Mouse (Mus musculus) embryonic fibroblast, embryonic 13.5 days (primary cell): ENCODE measurements at regions not wholly inside any gene's neighbourhood (a gene's known extent, or its start where the extent isn't known, plus 50 kb on each side); places are given as distances from the start of the nearest gene placed in this dataset.

ENCODE experiments used
- H3K27ac ChIP-seq: 2 replicates; pipeline ENCODE4 v1.5.1; 2012; ENCODE audit warnings: low read length, control low read depth, inconsistent platforms; ENCODE audit not compliant: insufficient read depth
- H3K4me1 ChIP-seq: 2 replicates; pipeline ENCODE4 v1.6.1; 2011; ENCODE audit warnings: low read length; ENCODE audit not compliant: control insufficient read depth, insufficient read depth
- H3K4me3 ChIP-seq: 2 replicates; pipeline ENCODE4 v1.5.1; 2011; ENCODE audit warnings: mild to moderate bottlenecking, control low read depth, low read length; ENCODE audit not compliant: insufficient read depth
- CTCF ChIP-seq: IDR thresholded peaks from 2 replicates; pipeline ENCODE4 v1.5.1; 2011; ENCODE audit warnings: mild to moderate bottlenecking, control low read depth, low read length, moderate library complexity, borderline replicate concordance; ENCODE audit not compliant: insufficient read depth
- POLR2A ChIP-seq: IDR thresholded peaks from 2 replicates; pipeline ENCODE4 v1.6.1; 2011; ENCODE audit warnings: low read depth, mild to moderate bottlenecking, control low read depth, low read length, moderate library complexity

GRCm38 (mm10) chr11:114360321-114360720 is 293.5 kb upstream of the Sdk2 start:
- H3K4me1 ChIP-seq = no peaks in the 10 kb centered on the region
- TF ChIP-seq POLR2A = no peak
- TF ChIP-seq CTCF = no peak
- no peak overlapping the region for H3K4me3 ChIP-seq
- H3K27ac ChIP-seq = no peak overlapping the region

DNA sequence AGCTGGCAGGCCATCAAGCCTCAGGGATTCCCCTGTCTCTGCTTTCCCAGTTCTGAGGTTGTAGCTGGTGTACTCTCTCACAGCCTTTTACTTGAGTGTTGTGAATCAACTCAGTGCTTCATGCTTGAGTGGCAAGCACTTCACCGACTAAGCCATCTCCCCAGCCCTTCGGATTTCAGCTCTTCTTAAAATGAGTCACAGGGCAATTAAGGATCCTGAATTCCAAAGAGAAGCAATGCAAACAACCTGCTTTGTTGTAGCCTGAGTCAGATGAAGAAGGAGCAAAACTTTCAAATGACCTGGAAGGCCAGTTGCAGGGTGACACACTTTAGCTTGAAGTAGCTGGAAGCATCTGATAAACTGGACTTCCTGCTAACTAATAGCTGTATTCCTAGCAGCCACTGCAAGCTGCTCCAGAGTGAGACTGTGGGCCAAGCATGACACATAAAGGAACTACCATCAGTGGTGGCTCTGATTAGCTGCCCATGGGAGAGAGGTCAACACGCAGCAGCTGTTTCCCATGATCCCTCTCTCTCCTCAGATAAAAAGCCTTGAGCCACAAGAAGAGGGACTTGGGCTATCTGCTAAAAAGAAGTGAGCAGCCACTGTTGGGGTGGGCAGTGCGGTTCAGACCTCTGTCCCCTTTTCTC is 285.4 kb upstream of the Sdk2 start:
- Histone ChIP-seq H3K4me3 (no peak overlapping the region), H3K27ac (no peak overlapping the region), H3K4me1 (peaks cover 2% of the 10 kb centered on the region; the same call in 1 of the 2 replicates)
- TF ChIP-seq CTCF (no peak), POLR2A (no peak)

DNA sequence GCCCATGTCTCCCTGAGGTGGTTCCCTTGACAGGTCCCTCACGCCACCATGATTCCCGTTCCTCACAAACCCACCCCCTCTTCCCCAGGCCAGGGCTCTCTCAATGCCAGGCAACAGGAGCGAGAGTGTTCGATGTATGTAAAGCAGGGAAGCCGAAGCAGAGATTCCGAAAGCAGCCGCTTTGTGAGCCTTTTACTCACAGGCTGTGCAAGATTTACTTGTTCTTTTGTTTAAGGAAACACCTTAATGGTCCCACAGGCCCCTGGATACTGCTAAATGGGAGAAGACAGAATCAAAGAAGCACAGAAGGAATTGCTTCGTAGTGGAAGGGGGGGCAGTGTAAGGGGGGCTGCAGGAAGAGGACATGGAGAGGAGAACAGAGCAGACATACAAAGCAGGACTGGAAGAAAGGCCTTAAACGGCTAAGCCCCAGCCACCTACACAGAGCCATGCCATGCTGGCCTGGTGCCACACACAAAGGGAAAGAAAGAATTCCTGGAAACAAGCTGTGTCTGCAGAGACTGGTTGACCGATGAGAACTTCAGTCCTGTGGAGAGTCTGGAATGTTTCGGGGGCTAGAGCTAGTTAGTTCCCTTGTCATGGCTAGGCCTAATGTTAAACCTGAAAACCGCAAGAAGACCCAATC is 270.1 kb upstream of the Sdk2 start:
- no peak for TF ChIP-seq POLR2A
- TF ChIP-seq CTCF = no peak
- H3K4me1 ChIP-seq = peaks cover 1% of the 10 kb centered on the region; the same call in 1 of the 2 replicates
- H3K4me3 ChIP-seq = no peak overlapping the region
- no peak overlapping the region for H3K27ac ChIP-seq

DNA sequence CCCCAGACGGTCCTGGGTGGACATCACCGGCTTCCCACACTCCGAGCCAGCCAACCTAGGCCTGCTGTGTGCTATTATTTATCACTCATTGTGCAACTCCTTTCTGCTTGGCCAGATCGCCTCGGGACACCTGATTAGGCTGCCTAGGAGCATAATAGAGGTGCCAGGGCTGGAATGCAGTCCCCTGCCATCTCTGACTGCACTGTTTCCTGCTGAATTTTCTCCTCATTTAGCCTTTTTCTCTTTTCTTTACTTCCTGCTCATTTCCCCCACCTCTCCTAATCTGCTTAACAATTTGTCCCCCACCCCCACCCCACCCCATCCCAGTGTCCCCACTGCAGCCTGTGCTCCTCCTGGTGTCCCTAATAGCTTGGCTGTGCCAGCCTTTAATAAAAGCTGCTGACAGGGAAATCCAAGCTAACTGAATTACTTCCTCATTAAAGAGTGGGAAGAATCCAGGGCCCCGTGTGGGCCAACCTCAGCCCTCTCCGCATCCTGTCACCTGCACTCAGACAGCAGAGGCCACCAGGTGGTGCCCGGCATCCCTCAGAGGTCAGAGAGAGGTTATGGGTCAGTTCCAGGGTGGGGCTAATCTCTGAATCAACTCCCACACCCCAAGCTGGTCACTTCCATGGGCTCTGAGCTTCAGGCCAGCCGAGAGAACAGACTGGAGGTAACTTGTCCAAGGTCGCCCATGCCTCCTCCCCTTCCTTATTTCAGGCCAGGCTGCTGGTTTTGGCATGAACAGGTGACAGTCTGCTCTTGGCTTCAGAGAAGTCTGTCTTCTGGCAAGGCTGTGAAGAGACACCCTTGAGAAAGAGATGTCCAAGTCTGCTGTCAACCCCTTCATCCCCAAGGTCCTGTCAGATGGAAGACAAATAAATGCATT is 269.3 kb upstream of the Sdk2 start:
- TF ChIP-seq CTCF (no peak), POLR2A (no peak)

DNA sequence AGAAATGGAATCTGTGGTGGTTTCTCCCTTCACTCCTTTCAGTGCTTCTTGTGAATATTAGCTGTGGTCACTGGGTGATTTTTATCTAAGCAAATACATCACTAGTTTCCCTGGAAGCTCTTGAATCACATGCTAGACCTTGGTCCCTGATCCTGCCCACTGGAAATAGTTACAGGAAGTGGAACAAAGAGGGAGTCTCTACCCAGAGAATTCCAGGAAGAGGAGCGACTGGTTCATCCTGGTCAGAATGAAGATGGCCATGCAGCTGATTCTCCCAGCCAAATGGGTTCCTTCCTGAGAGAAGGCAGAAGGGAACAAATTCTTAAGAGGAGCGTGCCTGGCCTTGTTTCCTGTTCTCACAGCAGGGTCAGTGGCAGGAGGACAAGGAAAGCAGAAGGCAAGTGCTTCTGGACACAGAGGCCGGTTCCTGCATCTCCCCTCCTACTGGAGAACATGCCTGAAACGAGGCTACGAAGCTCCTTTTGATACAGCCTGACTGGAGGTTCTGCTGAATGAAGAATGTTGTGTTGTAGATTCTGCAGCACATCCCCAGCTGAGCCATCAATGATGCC is 264.8 kb upstream of the Sdk2 start:
- no peak overlapping the region for H3K27ac ChIP-seq
- TF ChIP-seq POLR2A = no peak
- no peak for TF ChIP-seq CTCF
- no peaks in the 10 kb centered on the region for H3K4me1 ChIP-seq
- H3K4me3 ChIP-seq = no peak overlapping the region

More for the DNA sequence above, 269.3 kb upstream of the Sdk2 start:
- no peaks in the 10 kb centered on the region for H3K4me1 ChIP-seq
- H3K4me3 ChIP-seq = no peak overlapping the region
- no peak overlapping the region for H3K27ac ChIP-seq

GRCm38 (mm10) chr11:114330316-114330715 is 263.5 kb upstream of the Sdk2 start:
- no peak overlapping the region for H3K27ac ChIP-seq
- no peak for TF ChIP-seq POLR2A
- TF ChIP-seq CTCF = no peak
- H3K4me1 ChIP-seq = no peaks in the 10 kb centered on the region

GRCm38 (mm10) chr11:114322627-114323026 is 255.8 kb upstream of the Sdk2 start:
- H3K4me3 ChIP-seq = no peak overlapping the region
- no peak for TF ChIP-seq CTCF
- TF ChIP-seq POLR2A = no peak
- no peak overlapping the region for H3K27ac ChIP-seq
- no peaks in the 10 kb centered on the region for H3K4me1 ChIP-seq

More at GRCm38 (mm10) chr11:114330316-114330715, 263.5 kb upstream of the Sdk2 start:
- no peak overlapping the region for H3K4me3 ChIP-seq

- TF ChIP-seq POLR2A = no peak
- no peak for TF ChIP-seq CTCF
- Histone ChIP-seq H3K27ac (no peak overlapping the region), H3K4me3 (no peak overlapping the region), H3K4me1 (no peaks in the 10 kb centered on the region)
These were observed 255.1 kb upstream of the Sdk2 start for GRCm38 (mm10) chr11:114321974-114322373.

- H3K27ac ChIP-seq = no peak overlapping the region
- H3K4me3 ChIP-seq = no peak overlapping the region
- H3K4me1 ChIP-seq = no peaks in the 10 kb centered on the region
- TF ChIP-seq POLR2A (no peak), CTCF (no peak)
These were observed 254.7 kb upstream of the Sdk2 start for GRCm38 (mm10) chr11:114321527-114321926.

DNA sequence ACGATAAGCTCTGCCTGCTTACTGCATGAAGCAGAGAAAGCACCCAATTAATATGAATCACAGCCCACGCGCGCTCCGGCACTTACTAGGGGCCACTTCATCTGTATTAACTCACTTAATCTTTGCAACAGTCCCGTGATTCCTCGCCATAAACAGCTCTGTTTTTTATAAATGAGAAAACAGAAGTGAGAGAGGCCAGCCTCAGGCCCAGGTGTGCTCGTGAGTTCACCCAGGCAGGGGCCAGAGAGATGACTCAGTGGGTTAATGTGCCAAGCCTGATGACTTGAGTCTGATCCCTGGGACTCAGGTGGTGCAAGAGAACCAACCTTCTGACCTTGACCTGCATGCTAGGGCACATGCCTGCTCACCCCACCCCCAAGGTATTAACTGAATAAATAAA is 248.4 kb upstream of the Sdk2 start:
- TF ChIP-seq CTCF = no peak
- TF ChIP-seq POLR2A = no peak
- Histone ChIP-seq H3K4me3 (no peak overlapping the region), H3K4me1 (no peaks in the 10 kb centered on the region), H3K27ac (no peak overlapping the region)
